Mouse (Mus musculus): Measurements from ENCODE around the gene Cxadr. TPM values are rescaled to one million over a fixed set of nuclear protein-coding genes. Genes with fewer than 3 reads are reported as not detected.

The Cxadr gene
- total and polyA plus RNA-seq, 3 experiments, result 0.33 TPM; not detected in 2

DNA sequence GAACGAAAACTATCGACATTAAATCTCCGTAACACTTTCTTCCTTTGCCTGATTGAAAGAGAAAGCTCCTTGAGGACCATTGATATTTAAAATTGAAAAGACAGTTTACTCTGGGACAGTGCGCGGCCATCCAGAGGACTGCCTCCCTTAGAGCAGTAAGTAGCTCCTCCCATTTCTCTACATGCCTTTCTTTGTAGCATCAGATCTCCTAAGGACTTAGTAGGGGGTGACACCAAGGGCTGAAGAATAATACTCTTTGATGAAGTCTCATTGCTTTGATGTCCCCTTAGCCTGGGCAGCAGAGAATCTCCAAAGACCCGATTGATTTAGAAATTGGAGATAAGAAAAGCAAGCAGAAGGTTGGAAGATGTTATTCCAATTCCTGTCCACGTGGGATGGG, 20.3 kb downstream of the Cxadr start:
- Histone ChIP-seq H3K9me3 (replicated peaks; ENCODE audit: insufficient read depth, low read length) (no peaks in the 10 kb centered on the region), H3K36me3 (ENCODE audit: control insufficient read depth in 1 of 2, insufficient read depth in 2 of 2, low read length in 2 of 2) (peaks cover 0 to 2% of the 10 kb centered on the region in 2 experiments; a peak in 1 of 4 replicates), H3K27ac (ENCODE audit: control insufficient read depth, low read depth, low read length) (no peak overlapping the region), H3K79me2 (ENCODE audit: control insufficient read depth, insufficient read depth, low read length, poor library complexity) (no peaks in the 10 kb centered on the region), H3K27me3 (ENCODE audit: control insufficient read depth in 1 of 2, insufficient read depth in 2 of 2, low read length in 2 of 2) (no peaks in the 10 kb centered on the region), H3K9ac (ENCODE audit: control insufficient read depth, low read depth, low read length, poor library complexity, severe bottlenecking) (no peak overlapping the region), H3K4me1 (ENCODE audit: control insufficient read depth in 1 of 2, insufficient read depth in 2 of 2, low read length in 2 of 2) (peaks cover 0 to 2% of the 10 kb centered on the region in 2 experiments; a peak in 1 of 4 replicates), H3K4me3 (ENCODE audit: control insufficient read depth in 1 of 2, insufficient read depth in 1 of 2, low read depth in 2 of 2, low read length in 2 of 2) (no peak overlapping the region)
- no peak for DNase-seq (ENCODE audit: low read depth, low spot score)
- TF ChIP-seq TCF12 (IDR thresholded peaks at IDR 0.05; ENCODE audit: low read depth, low read length), result no peak
- TF ChIP-seq GABPA (IDR thresholded peaks at IDR 0.05; ENCODE audit: low read depth, low read length), result no peak
- TF ChIP-seq GATA1 (IDR thresholded peaks at IDR 0.05; ENCODE audit: low read depth, low read length), result no peak
- no peak for TF ChIP-seq MXI1 (IDR thresholded peaks at IDR 0.05; ENCODE audit: low read depth, low read length)
- TF ChIP-seq ETS1 (IDR thresholded peaks at IDR 0.05; ENCODE audit: low read depth, low read length), result no peak
- no peak for TF ChIP-seq CHD1 (IDR thresholded peaks at IDR 0.05; ENCODE audit: low read depth, low read length)
- no peak for TF ChIP-seq NELFE (IDR thresholded peaks at IDR 0.05; ENCODE audit: low read depth, low read length)

DNA sequence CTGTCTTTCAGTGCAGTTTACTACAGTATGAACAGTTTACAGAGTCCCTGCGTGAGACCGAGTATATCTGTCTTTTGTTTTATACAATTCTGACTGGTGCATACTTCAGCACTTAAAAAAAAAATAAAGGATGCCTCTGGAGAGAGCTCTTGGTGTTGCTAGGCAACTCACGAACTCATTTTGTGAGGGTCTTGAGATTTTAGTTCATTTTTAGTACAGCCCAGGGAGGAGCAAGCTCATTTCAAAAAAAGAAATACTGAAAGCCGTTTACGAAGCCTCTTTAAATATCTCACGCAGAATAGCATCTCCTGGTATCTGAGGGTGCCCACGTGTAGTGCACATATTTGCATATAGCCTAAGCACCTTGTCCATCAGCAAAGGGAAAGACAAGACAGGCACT, 20.9 kb downstream of the Cxadr start:
- H3K27ac ChIP-seq (ENCODE audit: control insufficient read depth, low read depth, low read length), result no peak overlapping the region
- DNase-seq (ENCODE audit: low read depth, low spot score), result no peak
- H3K79me2 ChIP-seq (ENCODE audit: control insufficient read depth, insufficient read depth, low read length, poor library complexity), result no peaks in the 10 kb centered on the region
- no peaks in the 10 kb centered on the region for H3K9me3 ChIP-seq (replicated peaks; ENCODE audit: insufficient read depth, low read length)
- no peak overlapping the region for H3K9ac ChIP-seq (ENCODE audit: control insufficient read depth, low read depth, low read length, poor library complexity, severe bottlenecking)
- H3K4me3 ChIP-seq (ENCODE audit: control insufficient read depth in 1 of 2, insufficient read depth in 1 of 2, low read depth in 2 of 2, low read length in 2 of 2), result no peak overlapping the region
- TF ChIP-seq MXI1 (IDR thresholded peaks at IDR 0.05; ENCODE audit: low read depth, low read length), result no peak
- TF ChIP-seq MAX (IDR thresholded peaks at IDR 0.05; ENCODE audit: low read length), result no peak
- no peak for TF ChIP-seq MYB (IDR thresholded peaks at IDR 0.05; ENCODE audit: low read depth, low read length)
- no peak for TF ChIP-seq MAFK (IDR thresholded peaks at IDR 0.05; ENCODE audit: borderline replicate concordance, low read depth, low read length)
- no peak for TF ChIP-seq CHD2 (IDR thresholded peaks at IDR 0.05; ENCODE audit: low read length)
- no peak for TF ChIP-seq ZMIZ1 (IDR thresholded peaks at IDR 0.05; ENCODE audit: low read depth, low read length)
- TF ChIP-seq MEF2A (IDR thresholded peaks at IDR 0.05; ENCODE audit: extremely low read depth, insufficient replicate concordance, low read depth, low read length, poor library complexity, severe bottlenecking), result no peak
- no peak for TF ChIP-seq TBP (IDR thresholded peaks at IDR 0.05; ENCODE audit: low read depth, low read length)
- TF ChIP-seq MYC (IDR thresholded peaks at IDR 0.05; ENCODE audit: low read depth, low read length), result no peak
- TF ChIP-seq ZKSCAN1 (IDR thresholded peaks at IDR 0.05; ENCODE audit: low read depth, low read length), result no peak
- no peaks in the 10 kb centered on the region for H3K27me3 ChIP-seq (ENCODE audit: control insufficient read depth in 1 of 2, insufficient read depth in 2 of 2, low read length in 2 of 2)
- H3K36me3 ChIP-seq (ENCODE audit: control insufficient read depth in 1 of 2, insufficient read depth in 2 of 2, low read length in 2 of 2), result peaks cover 0 to 2% of the 10 kb centered on the region in 2 experiments; a peak in 1 of 4 replicates
- peaks cover 0 to 2% of the 10 kb centered on the region in 2 experiments; a peak in 1 of 4 replicates for H3K4me1 ChIP-seq (ENCODE audit: control insufficient read depth in 1 of 2, insufficient read depth in 2 of 2, low read length in 2 of 2)
